Mouse (Mus musculus) thymus, postnatal 10 days (tissue): Measurements from ENCODE around the gene Mib2.
"Not testable (repeated sequence)": the region's sequence is repeated elsewhere in the genome, so short reads cannot be mapped to it uniquely, and the experiment has no call there.

Experiments used
- DNase-seq, 2 experiments: peaks; one replicate each; pipeline ENCODE4 v3.0.0; 2021; ENCODE audit warnings: low spot score in 2 of 2

Mib2 gene

GRCm38 (mm10) chr4:155668689-155669597 is at the start of gene Mib2:
Gene Mib2 (minus strand): TSS chr4:155669198.
- DNase-seq, result peak; percentile 96 to 97

GRCm38 (mm10) chr4:155710521-155711252 is 41.7 kb upstream of the Mib2 start:
- no peak for DNase-seq

GRCm38 (mm10) chr4:155708988-155709387 is 40.0 kb upstream of the Mib2 start:
- DNase-seq, result no peak

- no peak for DNase-seq
These were observed 39.6 kb upstream of the Mib2 start for GRCm38 (mm10) chr4:155708582-155708981.

GRCm38 (mm10) chr4:155705592-155705929 is 36.6 kb upstream of the Mib2 start:
- no peak for DNase-seq

GRCm38 (mm10) chr4:155704721-155705591 is 36.0 kb upstream of the Mib2 start, which contains the start of gene Ssu72:
Gene Ssu72 (plus strand): TSS chr4:155704800.
- peak; percentile 88 to 90 for DNase-seq

- DNase-seq, result no peak
These were observed 34.5 kb upstream of the Mib2 start for GRCm38 (mm10) chr4:155703425-155703929.

GRCm38 (mm10) chr4:155700425-155700824 is 31.4 kb upstream of the Mib2 start:
- peak in 1 of 2 experiments; percentile 30 for DNase-seq

- DNase-seq, result no peak
These were observed 27.6 kb upstream of the Mib2 start for GRCm38 (mm10) chr4:155696261-155697255.

- no peak for DNase-seq
These were observed 26.6 kb upstream of the Mib2 start for GRCm38 (mm10) chr4:155695531-155696062.

GRCm38 (mm10) chr4:155694482-155695401 is 25.7 kb upstream of the Mib2 start:
- DNase-seq, result peak; percentile 69 to 70

GRCm38 (mm10) chr4:155694111-155694481 is 25.1 kb upstream of the Mib2 start, which contains the start of gene Fndc10:
Gene Fndc10 (plus strand): TSS chr4:155694342.
- peak; percentile 46 to 56 for DNase-seq

GRCm38 (mm10) chr4:155692421-155692820 is 23.4 kb upstream of the Mib2 start:
- no peak for DNase-seq

GRCm38 (mm10) chr4:155690571-155691375 is 21.8 kb upstream of the Mib2 start:
- no peak for DNase-seq

GRCm38 (mm10) chr4:155687764-155688163 is 18.8 kb upstream of the Mib2 start:
- DNase-seq, result not testable (repeated sequence)

GRCm38 (mm10) chr4:155683670-155684277 is 14.8 kb upstream of the Mib2 start:
- DNase-seq, result not testable (repeated sequence)

GRCm38 (mm10) chr4:155675991-155676390 is 7.0 kb upstream of the Mib2 start:
- DNase-seq, result no peak

- DNase-seq, result no peak
These were observed 3.1 kb upstream of the Mib2 start for GRCm38 (mm10) chr4:155672082-155672481.
